Mouse (Mus musculus) G1E (cell line): ENCODE results near the gene Jazf1.

Source experiments
- CTCF ChIP-seq: IDR thresholded peaks from 2 replicates; pipeline ENCODE4 v1.5.1; 2012; ENCODE audit warnings: low read depth, low read length, inconsistent platforms, mixed read lengths
- GATA1 ChIP-seq: IDR thresholded peaks from 2 replicates; pipeline ENCODE4 v1.6.1; 2012; ENCODE audit warnings: borderline replicate concordance, low read length, inconsistent platforms, mixed read lengths
- GATA2 ChIP-seq: IDR thresholded peaks from 2 replicates; pipeline ENCODE4 v1.6.1; 2012; ENCODE audit warnings: low read depth, low read length, inconsistent platforms, borderline replicate concordance
- POLR2AphosphoS5 ChIP-seq: IDR thresholded peaks from 2 replicates; pipeline ENCODE4 v1.6.1; 2012; ENCODE audit warnings: low read depth, low read length, inconsistent platforms; ENCODE audit not compliant: insufficient replicate concordance
- TAL1 ChIP-seq: conservative IDR thresholded peaks from 2 replicates; pipeline ENCODE4 v1.6.1; 2012; ENCODE audit warnings: low read depth, low read length, inconsistent platforms, mixed read lengths

DNA sequence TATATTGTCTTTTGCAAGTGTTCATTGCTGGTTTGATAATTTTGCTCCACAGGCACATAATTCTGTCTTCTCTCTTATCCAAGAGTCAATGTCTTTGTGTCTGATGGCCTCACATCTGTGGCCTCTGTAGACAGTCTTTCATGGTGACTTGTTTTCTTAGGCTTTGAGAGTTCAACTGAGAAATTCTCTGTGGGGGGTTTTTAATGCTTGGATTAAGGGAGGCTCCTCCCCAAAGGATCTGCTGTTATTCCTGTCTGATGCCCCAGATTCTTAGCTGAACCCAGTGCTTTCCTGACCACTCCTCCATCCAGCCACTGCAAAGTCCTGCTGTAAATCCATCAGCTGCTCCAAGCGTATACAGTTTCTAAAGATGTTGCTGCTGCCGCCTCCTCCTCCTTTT is 112.3 kb downstream of the Jazf1 start:
- TF ChIP-seq CTCF (no peak), TAL1 (no peak), GATA2 (no peak), GATA1 (no peak), POLR2AphosphoS5 (no peak)
